Mouse (Mus musculus) monocyte, adult 5-6 weeks (primary cell): ENCODE measurements around the gene Mtor. TPM values are rescaled to one million over a fixed set of nuclear protein-coding genes. Genes with fewer than 3 reads are reported as not detected.

Experiments used
- ATAC-seq: fragments of 153-309, 156-312 bp; replicated peaks from 2 replicates; pipeline ENCODE4 v1.8.0; 2017; ENCODE audit warnings: mild to moderate bottlenecking; ENCODE audit not compliant: low TSS enrichment, insufficient number of reproducible peaks, severe bottlenecking, poor library complexity, low FRiP score
- total RNA-seq: library from RNA; stranded (forward); fragments of 200-1000, 200-491, 200-594 nt; gene quantifications from 3 replicates; pipeline ENCODE4 v1.2.3, GENCODE M21; 2017

Mtor gene
- total RNA-seq, 1 experiment from 2014 or later = 14.9 TPM

GRCm38 (mm10) chr4:148604541-148605165 is 156.2 kb downstream of the Mtor start:
- peak; percentile 41; the same call in 1 of the 2 replicates for ATAC-seq

Other genes with a start within 250 kb of the Mtor start
- not detected in 3 replicates for gene Disp3, start 160.6 kb upstream of the Mtor start, total RNA-seq
- gene Ubiad1, start 3.8 kb upstream of the Mtor start, total RNA-seq = 2.0 to 5.5 TPM (median 2.8 TPM) in 3 replicates
- not detected in 3 replicates for gene Angptl7, start 51.8 kb downstream of the Mtor start, total RNA-seq
- 32.2 to 60.4 TPM (median 37.1 TPM) in 3 replicates for gene Exosc10, start 109.8 kb downstream of the Mtor start, total RNA-seq
- 2.8 to 5.2 TPM (median 3.5 TPM) in 3 replicates for gene Srm, start 142.9 kb downstream of the Mtor start, total RNA-seq
- 0.32 to 0.57 TPM (median 0.49 TPM) in 3 replicates for gene Masp2, start 153.9 kb downstream of the Mtor start, total RNA-seq
- gene Tardbp, start 178.4 kb downstream of the Mtor start, total RNA-seq = 326 to 434 TPM (median 398 TPM) in 3 replicates
- not detected in 3 replicates for gene Gm572, start 194.7 kb downstream of the Mtor start, total RNA-seq